Mouse (Mus musculus) left cerebral cortex, postnatal 10 days (tissue): Measurements from ENCODE around the gene Becn1. TPM values are rescaled to one million over a fixed set of nuclear protein-coding genes. Genes with fewer than 3 reads are reported as not detected.

Experiments used
- DNase-seq, 2 experiments: peaks; one replicate each; pipeline ENCODE4 v3.0.0; 2021 to 2022; ENCODE audit warnings: low spot score in 2 of 2, mixed read lengths in 1 of 2; ENCODE audit errors: extremely low spot score in 1 of 2
- intact Hi-C: fragments of 180-260 bp; cut with DNase I; formaldehyde crosslinking; loops from one replicate; pipeline ENCODE4 v1.15.1; 2025
- total RNA-seq, 2 experiments: library from RNA; stranded (reverse); gene quantifications; 2 replicates each; pipeline ENCODE4 v1.2.3; 2021

Becn1 gene
- total RNA-seq, 2 experiments from 2014 or later: 174 to 188 TPM

GRCm38 (mm10) chr11:101277381-101278222, 24.5 kb downstream of the Becn1 start:
- intact Hi-C loops: no loop called here
- DNase-seq: peak in 1 of 2 experiments; percentile 35

- intact Hi-C loops: no loop called here
- DNase-seq: no peak
Observed at GRCm38 (mm10) chr11:101276319-101277070, 25.6 kb downstream of the Becn1 start.

GRCm38 (mm10) chr11:101275309-101275708, 26.8 kb downstream of the Becn1 start:
- intact Hi-C loops: no loop called here
- no peak for DNase-seq

GRCm38 (mm10) chr11:101272446-101272845, 29.6 kb downstream of the Becn1 start:
- intact Hi-C loops: no loop called here
- DNase-seq: no peak

- no peak for DNase-seq
- intact Hi-C loops: no loop called here
Observed at GRCm38 (mm10) chr11:101269577-101270116, 32.4 kb downstream of the Becn1 start.

GRCm38 (mm10) chr11:101265906-101266305, 36.2 kb downstream of the Becn1 start:
- DNase-seq: no peak
- intact Hi-C loops: no loop called here

GRCm38 (mm10) chr11:101264954-101265471, 37.1 kb downstream of the Becn1 start:
- peak in 1 of 2 experiments; percentile 35 for DNase-seq
- intact Hi-C loops: no loop called here

GRCm38 (mm10) chr11:101263989-101264280, 38.2 kb downstream of the Becn1 start:
- intact Hi-C loops: no loop called here
- no peak for DNase-seq

GRCm38 (mm10) chr11:101263138-101263988, 38.7 kb downstream of the Becn1 start:
- DNase-seq: no peak
- intact Hi-C loops: no loop called here

GRCm38 (mm10) chr11:101262272-101262967, 39.7 kb downstream of the Becn1 start:
- DNase-seq: no peak
- intact Hi-C loops: no loop called here

GRCm38 (mm10) chr11:101260826-101261380, 41.2 kb downstream of the Becn1 start:
- DNase-seq: no peak
- intact Hi-C loops: no loop called here

- DNase-seq: peak in 1 of 2 experiments; percentile 72
- intact Hi-C loops: no loop called here
Observed at GRCm38 (mm10) chr11:101259948-101260825, 41.9 kb downstream of the Becn1 start, which contains the start of gene Wnk4. TSS of gene Wnk4 (plus strand) at chr11:101260567.

GRCm38 (mm10) chr11:101259261-101259712, 42.8 kb downstream of the Becn1 start:
- intact Hi-C loops: no loop called here
- peak in 1 of 2 experiments; percentile 66 for DNase-seq

GRCm38 (mm10) chr11:101255826-101256775, 46.0 kb downstream of the Becn1 start:
- intact Hi-C loops: no loop called here

GRCm38 (mm10) chr11:101253613-101254389, 48.3 kb downstream of the Becn1 start, which contains the start of gene Vps25:
TSS of gene Vps25 (plus strand) at chr11:101253707.
- intact Hi-C loops: no loop called here
- DNase-seq: peak; percentile 81 to 91

More at GRCm38 (mm10) chr11:101255826-101256775, 46.0 kb downstream of the Becn1 start:
- DNase-seq: no peak
